In genomic region chr2:145633811-145634210, GRCm38 (mm10) we compare ENCODE assay signal across 14 mouse cellular contexts. TPM values are rescaled to one million over a fixed set of nuclear protein-coding genes. Genes with fewer than 3 reads are reported as not detected.
DNase-seq lines count a peak whose midpoint lies in the region; ATAC-seq and TF ChIP-seq lines count a peak whose summit lies in the region.
"Had no signal": no experiment of that assay in that cellular context is flagged by ENCODE, and none has a peak within 500 bp of the region (broad histone marks: within the 10 kb centered on the region; RNA-seq: fewer than 3 reads in every experiment).

No protein-coding gene starts in this region.

- ATAC-seq in heart, embryonic 16.5 days (replicated peaks; ENCODE audit: extremely low read depth, insufficient read depth, low FRiP score): 0 out of 2 replicates have a peak, but pooled peaks have one; percentile 28
- no peak for ATAC-seq in kidney, postnatal 0 days (replicated peaks; ENCODE audit: low FRiP score, low read depth)
- no peak for ATAC-seq in kidney, embryonic 14.5 days (ENCODE audit: low FRiP score, low TSS enrichment)
- ATAC-seq: intestine, postnatal 0 days; liver, embryonic 12.5 days had no signal

- H3K27ac ChIP-seq in heart, embryonic 16.5 days (ENCODE audit: low read length): peak overlapping the region; percentile 3; the same call in 1 of the 2 replicates
- peak overlapping the region; percentile 50; the same call in 1 of the 2 replicates for H3K27ac ChIP-seq in kidney, postnatal 0 days
- no peak overlapping the region for H3K27ac ChIP-seq in kidney, embryonic 14.5 days (ENCODE audit: low read depth, low read length)
- H3K27ac ChIP-seq: hindbrain, embryonic 15.5 days; liver, embryonic 12.5 days; lung, embryonic 15.5 days had no signal

- no peak for DNase-seq in heart, adult 8-10 months (ENCODE audit: low spot score)
- DNase-seq in kidney, postnatal 0 days (ENCODE audit: low spot score): peak; percentile 76
- DNase-seq in right cerebral cortex, postnatal 4 days: peak; percentile 19
- no peak for DNase-seq in right cerebral cortex, postnatal 25 days
- no peak for DNase-seq in left cerebral cortex, postnatal 36 days (ENCODE audit: low spot score in 2 of 2)
- DNase-seq: adrenal gland, adult 2 months; cerebellum, adult 8-10 months had no signal

- H3K4me3 ChIP-seq in heart, embryonic 16.5 days (ENCODE audit: low read length): no peak overlapping the region
- H3K4me3 ChIP-seq in kidney, postnatal 0 days (replicated peaks; ENCODE audit: low read depth, low read length): no peak overlapping the region
- H3K4me3 ChIP-seq in kidney, embryonic 14.5 days (ENCODE audit: low read length): no peak overlapping the region
- H3K4me3 ChIP-seq: hindbrain, embryonic 15.5 days; liver, embryonic 12.5 days; lung, embryonic 15.5 days had no signal

- WGBS in heart, embryonic 16.5 days: 58% methylated on average over 5 of the region's 5 CpGs
- 64% methylated on average over 5 of the region's 5 CpGs for WGBS in kidney, postnatal 0 days
- 73% methylated on average over 5 of the region's 5 CpGs for WGBS in kidney, embryonic 14.5 days

- no peaks in the 10 kb centered on the region for H3K36me3 ChIP-seq in heart, embryonic 16.5 days (ENCODE audit: control insufficient read depth, insufficient read depth)
- no peaks in the 10 kb centered on the region for H3K36me3 ChIP-seq in kidney, postnatal 0 days (ENCODE audit: insufficient read depth, low read length)
- no peaks in the 10 kb centered on the region for H3K36me3 ChIP-seq in kidney, embryonic 14.5 days (ENCODE audit: control insufficient read depth, insufficient read depth, low read length)
- H3K36me3 ChIP-seq: hindbrain, embryonic 15.5 days; liver, embryonic 12.5 days; lung, embryonic 15.5 days had no signal

- intact Hi-C loops in left cerebral cortex, postnatal 36 days (cut with DNase I): no loop called here

- no peaks in the 10 kb centered on the region for H3K27me3 ChIP-seq in heart, embryonic 16.5 days (ENCODE audit: control insufficient read depth, insufficient read depth, low read length)
- no peaks in the 10 kb centered on the region for H3K27me3 ChIP-seq in kidney, postnatal 0 days (ENCODE audit: insufficient read depth, low read length)
- H3K27me3 ChIP-seq in kidney, embryonic 14.5 days (ENCODE audit: control insufficient read depth, insufficient read depth, low read length): no peaks in the 10 kb centered on the region
- H3K27me3 ChIP-seq: hindbrain, embryonic 15.5 days; liver, embryonic 12.5 days; lung, embryonic 15.5 days had no signal

- no peak overlapping the region for H3K9ac ChIP-seq in heart, embryonic 16.5 days (ENCODE audit: low read length)
- no peak overlapping the region for H3K9ac ChIP-seq in kidney, postnatal 0 days (ENCODE audit: low read depth, low read length)
- H3K9ac ChIP-seq in kidney, embryonic 14.5 days (ENCODE audit: low read depth, low read length): no peak overlapping the region
- H3K9ac ChIP-seq: hindbrain, embryonic 15.5 days; liver, embryonic 12.5 days; lung, embryonic 15.5 days had no signal

- TF ChIP-seq CTCF in kidney, postnatal 0 days (IDR thresholded peaks at IDR 0.05; ENCODE audit: low read depth): no peak

- H3K4me1 ChIP-seq in heart, embryonic 16.5 days (ENCODE audit: control insufficient read depth, insufficient read depth, low read length): no peaks in the 10 kb centered on the region
- H3K4me1 ChIP-seq in kidney, postnatal 0 days (replicated peaks; ENCODE audit: insufficient read depth, low read length): no peaks in the 10 kb centered on the region; the same call in 1 of the 2 replicates
- no peaks in the 10 kb centered on the region for H3K4me1 ChIP-seq in kidney, embryonic 14.5 days (ENCODE audit: control insufficient read depth, insufficient read depth, low read length)
- H3K4me1 ChIP-seq: liver, embryonic 12.5 days had no signal

- no peak overlapping the region for H3K4me2 ChIP-seq in heart, embryonic 16.5 days (ENCODE audit: low read depth, low read length)
- H3K4me2 ChIP-seq in kidney, postnatal 0 days (ENCODE audit: low read length): no peak overlapping the region
- H3K4me2 ChIP-seq in kidney, embryonic 14.5 days (replicated peaks; ENCODE audit: low read depth, low read length): no peak overlapping the region
- H3K4me2 ChIP-seq: hindbrain, embryonic 15.5 days; liver, embryonic 12.5 days; lung, embryonic 15.5 days; midbrain, embryonic 11.5 days had no signal

- H3K9me3 ChIP-seq in heart, embryonic 16.5 days (replicated peaks; ENCODE audit: control insufficient read depth, low read length): no peaks in the 10 kb centered on the region
- H3K9me3 ChIP-seq in kidney, postnatal 0 days (replicated peaks; ENCODE audit: low read length): no peaks in the 10 kb centered on the region
- no peaks in the 10 kb centered on the region for H3K9me3 ChIP-seq in kidney, embryonic 14.5 days (ENCODE audit: control insufficient read depth, low read length)
- H3K9me3 ChIP-seq: hindbrain, embryonic 15.5 days; liver, embryonic 12.5 days; lung, embryonic 15.5 days had no signal

RNA-seq across cellular contexts. Expression of gene Rin2, which starts 41.2 kb away (rescaled TPM):
- 18.7 and 21.4 TPM in 2 replicates for polyA plus RNA-seq in heart, embryonic 16.5 days (2015; fragmentation: Nextera tagmentation; extraction: Ambion mirVana)
- 10 to 100 TPM; 17.8 to 21.7 (median 21.0) TPM for total RNA-seq in heart, adult 8-10 months (2022)
- polyA plus RNA-seq in kidney, postnatal 0 days (2015; fragmentation: Nextera tagmentation; extraction: Ambion mirVana): 23.8 and 24.0 TPM in 2 replicates
- 21.3 and 36.3 TPM in 2 replicates for polyA plus RNA-seq in kidney, embryonic 14.5 days (2014; fragmentation: Nextera tagmentation; extraction: Ambion mirVana)
- 10 to 100 TPM; 24.9 to 26.4 TPM for total RNA-seq in left cerebral cortex, postnatal 36 days (2021)

Comparison
In these comparisons a context has a peak if more than half of its experiments do, and no peak if none do; other contexts are left out.
1. DNase-seq: peak in kidney, postnatal 0 days (single experiment) and right cerebral cortex, postnatal 4 days (single experiment); none in heart, adult 8-10 months (single experiment), right cerebral cortex, postnatal 25 days (single experiment) and left cerebral cortex, postnatal 36 days (0 of 2).